Mouse (Mus musculus) cerebellum, adult 2 months (tissue): ENCODE data around the gene Wwtr1.

Source experiments
- CTCF ChIP-seq: fragments of 200-500 bp; IDR thresholded peaks from 2 replicates; pipeline ENCODE4 v1.5.1; 2011; ENCODE audit warnings: low read depth, mild to moderate bottlenecking, control low read depth, low read length, moderate library complexity, borderline replicate concordance; ENCODE audit not compliant: insufficient read depth
- POLR2A ChIP-seq: fragments of 200-500 bp; IDR thresholded peaks from 2 replicates; pipeline ENCODE4 v1.6.1; 2011; ENCODE audit warnings: low read length, control low read depth, borderline replicate concordance; ENCODE audit not compliant: insufficient read depth

DNA sequence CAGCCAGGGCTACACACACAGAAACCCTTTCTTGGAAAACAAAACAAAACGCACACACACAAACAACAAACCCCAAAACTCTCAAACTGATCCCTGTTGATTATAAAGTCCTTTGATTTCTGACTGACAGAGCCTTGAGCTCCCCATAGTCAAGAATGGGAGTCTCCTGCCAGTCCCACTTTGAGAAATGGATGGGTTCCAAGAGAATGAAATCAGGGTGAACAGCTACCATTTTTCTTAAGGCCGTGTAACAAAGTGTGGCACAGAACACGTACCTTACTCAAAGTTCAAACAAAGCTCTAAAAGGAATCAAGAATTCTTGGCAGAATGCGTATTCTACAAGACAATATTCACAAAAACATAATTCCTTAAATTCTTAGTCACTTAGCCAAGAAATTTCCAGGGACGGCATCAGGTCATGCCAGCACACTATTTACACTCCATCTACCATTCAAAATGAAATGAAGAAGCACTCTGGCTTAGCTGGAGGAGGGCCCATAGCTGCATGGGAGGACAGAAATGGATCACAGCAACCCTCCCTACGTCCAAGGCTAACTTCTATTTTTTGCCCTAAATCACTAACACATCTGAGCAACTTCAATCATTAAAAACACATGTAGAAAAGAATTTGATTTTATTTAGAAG is 3.3 kb downstream of the Wwtr1 start:
- TF ChIP-seq CTCF (no peak), POLR2A (no peak)
